Mouse (Mus musculus) kidney, adult 2 months (tissue): ENCODE data around the gene Zfp318.

Source experiments
- CTCF ChIP-seq: fragments of 200-500 bp; conservative IDR thresholded peaks from 2 replicates; pipeline ENCODE4 v1.5.1; 2011; ENCODE audit warnings: low read depth, mild to moderate bottlenecking, control low read depth, low read length, moderate library complexity, mixed read lengths; ENCODE audit not compliant: insufficient read depth, insufficient read length
- POLR2A ChIP-seq: fragments of 200-500 bp; IDR thresholded peaks from one replicate; pipeline ENCODE4 v1.6.1; 2011; ENCODE audit warnings: low read depth, low read length, control low read depth

DNA sequence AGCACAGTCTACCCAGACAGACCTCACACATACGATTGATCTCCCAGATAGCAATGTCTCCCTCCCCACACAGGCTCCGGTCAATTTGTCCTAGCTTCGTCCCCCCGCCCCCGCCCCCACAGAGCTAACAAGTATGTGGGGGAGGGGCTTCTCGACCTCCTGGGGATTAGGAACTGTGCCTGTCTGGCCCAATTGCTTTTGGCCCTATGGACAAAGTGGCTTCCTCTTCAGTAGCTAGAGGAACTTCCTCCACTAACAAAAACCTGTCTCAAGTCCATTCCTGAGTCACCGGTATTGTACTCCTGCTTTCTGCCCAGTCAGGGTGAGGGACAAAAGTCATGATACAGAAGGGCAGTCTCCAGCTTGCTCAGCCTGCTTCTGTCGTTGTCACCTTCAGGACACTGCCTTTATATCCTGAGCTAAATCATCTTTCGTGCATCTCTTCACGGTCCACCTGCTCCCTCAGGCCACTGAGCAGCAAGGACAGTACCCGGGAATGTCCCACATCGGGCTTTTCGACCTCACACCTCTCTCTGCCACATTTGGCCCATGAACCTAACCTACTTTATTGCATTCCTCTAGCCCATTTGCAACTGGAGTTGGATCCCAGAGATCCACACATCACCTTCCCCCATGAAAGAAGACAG lies 69.9 kb downstream of the Zfp318 start:
- TF ChIP-seq POLR2A (no peak), CTCF (no peak)
